Mouse (Mus musculus) cerebellum, adult 2 months (tissue): ENCODE measurements at regions not wholly inside any gene's neighbourhood (a gene's known extent, or its start where the extent isn't known, plus 50 kb on each side); places are given as distances from the start of the nearest gene placed in this dataset.

Source experiments
- CTCF ChIP-seq: fragments of 200-500 bp; IDR thresholded peaks from 2 replicates; pipeline ENCODE4 v1.5.1; 2011; ENCODE audit warnings: low read depth, mild to moderate bottlenecking, control low read depth, low read length, moderate library complexity, borderline replicate concordance; ENCODE audit not compliant: insufficient read depth
- POLR2A ChIP-seq: fragments of 200-500 bp; IDR thresholded peaks from 2 replicates; pipeline ENCODE4 v1.6.1; 2011; ENCODE audit warnings: low read length, control low read depth, borderline replicate concordance; ENCODE audit not compliant: insufficient read depth

DNA sequence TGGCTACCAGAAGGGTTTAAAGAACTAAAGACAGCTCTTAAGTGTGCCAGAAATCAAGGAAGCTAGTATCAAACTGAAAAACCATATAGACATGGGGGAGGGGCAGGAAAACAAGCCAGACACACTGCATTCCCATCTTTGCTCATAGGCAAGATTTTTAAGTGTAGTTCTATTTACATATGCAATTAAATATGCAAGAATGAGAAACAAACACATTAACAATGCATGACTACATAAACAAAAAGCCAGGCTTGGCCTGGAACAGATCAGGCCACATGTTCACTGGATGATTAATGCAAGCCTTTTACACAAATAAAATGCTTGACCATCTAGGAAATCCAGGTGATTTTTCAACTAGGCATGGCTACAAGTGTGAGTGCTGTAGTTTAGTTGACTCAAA lies 798.0 kb downstream of the Cypt12 start:
- TF ChIP-seq CTCF (no peak), POLR2A (no peak)
